8 mouse cellular contexts compared by ENCODE assay signal in the genomic region with DNA sequence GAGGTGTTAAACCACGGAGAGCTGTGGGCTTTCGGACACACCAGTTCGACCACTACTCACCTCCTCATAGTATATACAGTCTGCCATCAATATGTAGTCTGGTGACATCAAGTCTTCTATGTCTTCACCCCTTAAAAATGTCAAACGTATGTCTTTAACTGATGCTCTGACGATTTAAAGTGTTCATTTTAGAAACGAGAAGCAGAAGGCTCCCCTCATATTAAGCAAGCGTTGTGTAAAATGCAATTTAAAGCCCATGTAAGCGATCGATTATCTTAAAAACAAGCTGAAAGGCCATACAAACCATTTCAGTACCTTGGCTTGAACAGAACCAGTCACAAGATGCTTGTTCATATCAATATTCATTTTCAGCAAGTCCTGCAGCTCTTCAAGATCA. TPM values are rescaled to one million over a fixed set of nuclear protein-coding genes. Genes with fewer than 3 reads are reported as not detected.
DNase-seq lines count a peak whose midpoint lies in the region; ATAC-seq and TF ChIP-seq lines count a peak whose summit lies in the region.

No protein-coding gene starts in this region.

- H3K4me2 ChIP-seq in hindbrain, postnatal 0 days (ENCODE audit: low read depth, low read length), result peak overlapping the region; percentile 73
- peak overlapping the region; percentile 69 for H3K4me2 ChIP-seq in neural tube, embryonic 13.5 days

- no peaks in the 10 kb centered on the region for H3K79me2 ChIP-seq in liver, adult 2 months (ENCODE audit: control insufficient read depth, insufficient read depth, low read length)

- H3K27ac ChIP-seq in liver, adult 2 months (replicated peaks; ENCODE audit: insufficient read depth, low read depth, low read length), result no peak overlapping the region
- H3K27ac ChIP-seq in hindbrain, postnatal 0 days, result peak overlapping the region; percentile 88
- peak overlapping the region; percentile 83 for H3K27ac ChIP-seq in neural tube, embryonic 13.5 days (replicated peaks)

- no peak for ATAC-seq in hindbrain, postnatal 0 days
- ATAC-seq in neural tube, embryonic 13.5 days (ENCODE audit: low read depth), result no peak

- H3K9me3 ChIP-seq in hindbrain, postnatal 0 days (ENCODE audit: low read length), result no peaks in the 10 kb centered on the region
- H3K9me3 ChIP-seq in neural tube, embryonic 13.5 days, result no peaks in the 10 kb centered on the region

- WGBS in liver, adult 2 months, result 28% methylated on average over 9 of the region's 9 CpGs
- 31% methylated on average over 9 of the region's 9 CpGs for WGBS in hindbrain, postnatal 0 days
- WGBS in neural tube, embryonic 13.5 days, result 34% methylated on average over 9 of the region's 9 CpGs

- peaks cover 5% of the 10 kb centered on the region; the same call in 1 of the 2 replicates for H3K4me1 ChIP-seq in liver, adult 2 months (ENCODE audit: control insufficient read depth, insufficient read depth, low read length)
- peaks cover 5% of the 10 kb centered on the region; the same call in 1 of the 2 replicates for H3K4me1 ChIP-seq in hindbrain, postnatal 0 days (ENCODE audit: insufficient read depth, low read length)
- H3K4me1 ChIP-seq in neural tube, embryonic 13.5 days (replicated peaks), result peaks cover 26% of the 10 kb centered on the region

- peak overlapping the region; percentile 82 for H3K9ac ChIP-seq in liver, adult 2 months (ENCODE audit: low read depth, low read length)
- peak overlapping the region; percentile 87 for H3K9ac ChIP-seq in hindbrain, postnatal 0 days (replicated peaks; ENCODE audit: low read length)
- H3K9ac ChIP-seq in neural tube, embryonic 13.5 days, result peak overlapping the region; percentile 87

- TF ChIP-seq POLR2A in liver, adult 2 months (IDR thresholded peaks at IDR 0.05; ENCODE audit: extremely low read depth, insufficient read depth, low read length), result no peak

- no peak for TF ChIP-seq CTCF in liver, adult 2 months (IDR thresholded peaks at IDR 0.05; ENCODE audit: low read depth, low read length)
- TF ChIP-seq CTCF in hindbrain, postnatal 0 days (IDR thresholded peaks at IDR 0.05; ENCODE audit: low read depth), result no peak

- peak overlapping the region; percentile 90; the same call in 1 of the 2 replicates for H3K4me3 ChIP-seq in liver, adult 2 months (ENCODE audit: insufficient read depth, low read depth, low read length)
- peak overlapping the region; percentile 81 for H3K4me3 ChIP-seq in hindbrain, postnatal 0 days (ENCODE audit: low read length)
- peak overlapping the region; percentile 73 for H3K4me3 ChIP-seq in neural tube, embryonic 13.5 days

- no peaks in the 10 kb centered on the region for H3K27me3 ChIP-seq in liver, adult 2 months (ENCODE audit: control insufficient read depth, insufficient read depth, low read length)
- H3K27me3 ChIP-seq in hindbrain, postnatal 0 days (ENCODE audit: insufficient read depth, low read length), result no peaks in the 10 kb centered on the region
- H3K27me3 ChIP-seq in neural tube, embryonic 13.5 days, result no peaks in the 10 kb centered on the region

- DNase-seq in liver, adult 2 months (ENCODE audit: extremely low read depth, low read depth, low spot score), result no peak
- no peak for DNase-seq in liver
- DNase-seq in c-Kit-positive CD71-positive TER-119-positive erythroid progenitor cells, embryonic 14.5 days (ENCODE audit: low spot score), result peak; percentile 44
- DNase-seq in hindbrain, postnatal 0 days (ENCODE audit: low spot score), result no peak
- no peak for DNase-seq in layer of hippocampus, adult 8-10 months (ENCODE audit: low spot score in 2 of 2)
- DNase-seq in frontal cortex, postnatal 10 days (ENCODE audit: low spot score in 2 of 2), result no peak
- no peak for DNase-seq in thymus, postnatal 36 days

- H3K36me3 ChIP-seq in liver, adult 2 months (ENCODE audit: control insufficient read depth, insufficient read depth, low read length), result peaks cover 12% of the 10 kb centered on the region
- H3K36me3 ChIP-seq in hindbrain, postnatal 0 days (ENCODE audit: insufficient read depth, low read length), result peaks cover 26% of the 10 kb centered on the region; the same call in 1 of the 2 replicates
- H3K36me3 ChIP-seq in neural tube, embryonic 13.5 days, result peaks cover 52% of the 10 kb centered on the region

RNA-seq across cellular contexts. Expression of a gene that starts 0.6 kb away (rescaled TPM):
- 2.2 and 3.0 TPM in 2 replicates for total RNA-seq in liver, adult 2 months (2014; rRNA removed)
- polyA plus RNA-seq in liver, adult 2 months (2012; rRNA removed), result 2.6 and 2.9 TPM in 2 replicates
- total RNA-seq in hindbrain, postnatal 0 days (2014; rRNA removed), result 4.0 and 6.1 TPM in 2 replicates
- polyA plus RNA-seq in hindbrain, postnatal 0 days (2015; fragmentation: Nextera tagmentation; extraction: Ambion mirVana), result 33.0 and 33.6 TPM in 2 replicates
- 25.6 and 28.2 TPM in 2 replicates for polyA plus RNA-seq in neural tube, embryonic 13.5 days (2015; fragmentation: Nextera tagmentation; extraction: Ambion mirVana)
- 10 to 100 TPM; 19.9 to 22.4 (median 20.1) TPM for total RNA-seq in layer of hippocampus, adult 8-10 months (2022)
